Mouse (Mus musculus): ENCODE results near the gene Fkrp. TPM values are rescaled to one million over a fixed set of nuclear protein-coding genes. Genes with fewer than 3 reads are reported as not detected.

Fkrp gene
- polyA plus RNA-seq, 1 experiment: 31.0 TPM

DNA sequence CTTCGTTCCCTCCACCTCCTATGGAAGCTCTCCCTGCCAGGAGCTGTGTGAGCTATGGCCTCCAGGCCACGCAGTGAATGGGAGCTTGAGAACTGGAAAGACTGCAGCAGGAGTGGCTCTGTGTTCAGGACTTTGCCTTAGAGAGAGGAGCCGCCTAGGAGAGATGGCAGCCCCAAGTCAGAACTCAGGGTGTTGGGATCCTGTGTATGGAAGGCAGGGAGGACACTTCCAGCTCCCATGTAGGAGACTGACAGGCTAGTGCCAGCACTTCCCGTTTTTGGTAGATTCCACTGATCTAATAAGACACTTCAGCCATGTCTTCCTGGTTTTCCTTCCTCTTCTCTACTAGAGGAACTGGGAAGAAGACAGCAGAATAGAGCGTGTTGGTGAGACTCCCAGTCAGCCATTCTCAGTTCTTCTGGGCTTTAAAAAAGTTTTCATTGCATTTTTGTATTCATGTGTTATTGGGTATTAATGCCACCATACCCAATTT, 3.8 kb upstream of the Fkrp start:
- Histone ChIP-seq H3K36me3 (ENCODE audit: control insufficient read depth, insufficient read depth, low read length) (no peaks in the 10 kb centered on the region), H3K4me3 (ENCODE audit: insufficient read depth, low read depth, low read length) (no peak overlapping the region), H3K27me3 (replicated peaks; ENCODE audit: control insufficient read depth, insufficient read depth, low read length) (no peaks in the 10 kb centered on the region), H3K27ac (ENCODE audit: insufficient read depth, low read depth, low read length) (no peak overlapping the region), H3K4me1 (ENCODE audit: control insufficient read depth, insufficient read depth, low read length) (peaks cover 18% of the 10 kb centered on the region; the same call in 1 of the 2 replicates)
- TF ChIP-seq POLR2A (IDR thresholded peaks at IDR 0.05; ENCODE audit: low read depth, low read length) (no peak), CTCF (conservative IDR thresholded peaks at IDR 0.05; ENCODE audit: insufficient read depth, insufficient read length, low read depth, low read length) (no peak)
- WGBS: 49% methylated on average over 5 of the region's 5 CpGs
- DNase-seq: no peak

DNA sequence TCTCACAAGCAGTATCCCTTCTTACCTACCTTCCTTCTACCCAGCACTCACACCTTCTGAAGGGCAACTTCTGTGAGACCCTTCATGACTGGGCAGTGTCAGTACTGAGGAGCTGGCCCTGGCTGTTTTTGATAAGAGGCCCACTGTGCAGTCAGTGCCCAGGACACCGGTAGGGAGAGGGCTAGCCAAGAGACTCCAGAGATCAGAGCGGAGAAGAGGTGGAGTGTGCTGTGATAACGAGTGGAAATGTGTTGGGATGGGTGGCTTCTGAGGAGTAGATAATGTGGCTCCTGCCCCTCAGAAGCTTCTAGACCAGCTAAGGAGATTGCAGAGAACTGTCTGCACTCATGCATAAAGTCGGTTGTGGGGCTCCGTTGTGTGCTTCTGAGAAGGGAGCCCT, 3.3 kb upstream of the Fkrp start:
- DNase-seq: no peak
- Histone ChIP-seq H3K4me3 (ENCODE audit: insufficient read depth, low read depth, low read length) (no peak overlapping the region), H3K4me1 (ENCODE audit: control insufficient read depth, insufficient read depth, low read length) (peaks cover 18% of the 10 kb centered on the region; the same call in 1 of the 2 replicates), H3K27ac (ENCODE audit: insufficient read depth, low read depth, low read length) (no peak overlapping the region), H3K36me3 (ENCODE audit: control insufficient read depth, insufficient read depth, low read length) (no peaks in the 10 kb centered on the region), H3K27me3 (replicated peaks; ENCODE audit: control insufficient read depth, insufficient read depth, low read length) (no peaks in the 10 kb centered on the region)
- 67% methylated on average over 5 of the region's 5 CpGs for WGBS
- TF ChIP-seq POLR2A (IDR thresholded peaks at IDR 0.05; ENCODE audit: low read depth, low read length) (no peak), CTCF (conservative IDR thresholded peaks at IDR 0.05; ENCODE audit: insufficient read depth, insufficient read length, low read depth, low read length) (no peak)

DNA sequence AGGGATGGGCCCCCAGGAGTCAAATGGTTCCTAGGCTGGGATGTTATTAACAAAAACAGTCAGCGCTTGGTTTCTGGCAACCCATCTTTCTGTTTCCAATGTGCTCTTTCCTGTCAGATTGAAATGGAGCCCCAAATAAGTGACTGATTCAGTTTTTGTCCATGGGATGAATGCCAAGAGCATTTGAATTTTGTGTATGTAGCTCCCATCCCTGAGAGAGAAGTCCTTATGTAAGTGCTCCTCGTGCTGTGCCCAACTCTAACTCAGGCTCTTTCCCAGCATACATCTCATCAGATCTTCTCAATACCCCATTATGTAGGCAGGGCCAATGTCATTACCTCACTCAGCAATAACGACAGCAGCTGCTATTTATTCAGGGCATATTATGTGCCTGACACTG, 1.2 kb upstream of the Fkrp start:
- Histone ChIP-seq H3K27me3 (replicated peaks; ENCODE audit: control insufficient read depth, insufficient read depth, low read length) (no peaks in the 10 kb centered on the region), H3K36me3 (ENCODE audit: control insufficient read depth, insufficient read depth, low read length) (no peaks in the 10 kb centered on the region), H3K4me3 (ENCODE audit: insufficient read depth, low read depth, low read length) (peak overlapping the region; percentile 100; the same call in 1 of the 2 replicates), H3K27ac (ENCODE audit: insufficient read depth, low read depth, low read length) (no peak overlapping the region), H3K4me1 (ENCODE audit: control insufficient read depth, insufficient read depth, low read length) (peaks cover 18% of the 10 kb centered on the region; the same call in 1 of the 2 replicates)
- TF ChIP-seq POLR2A (IDR thresholded peaks at IDR 0.05; ENCODE audit: low read depth, low read length) (no peak), CTCF (conservative IDR thresholded peaks at IDR 0.05; ENCODE audit: insufficient read depth, insufficient read length, low read depth, low read length) (no peak)
- WGBS: 24% methylated on average over 3 of the region's 3 CpGs
- DNase-seq: no peak

DNA sequence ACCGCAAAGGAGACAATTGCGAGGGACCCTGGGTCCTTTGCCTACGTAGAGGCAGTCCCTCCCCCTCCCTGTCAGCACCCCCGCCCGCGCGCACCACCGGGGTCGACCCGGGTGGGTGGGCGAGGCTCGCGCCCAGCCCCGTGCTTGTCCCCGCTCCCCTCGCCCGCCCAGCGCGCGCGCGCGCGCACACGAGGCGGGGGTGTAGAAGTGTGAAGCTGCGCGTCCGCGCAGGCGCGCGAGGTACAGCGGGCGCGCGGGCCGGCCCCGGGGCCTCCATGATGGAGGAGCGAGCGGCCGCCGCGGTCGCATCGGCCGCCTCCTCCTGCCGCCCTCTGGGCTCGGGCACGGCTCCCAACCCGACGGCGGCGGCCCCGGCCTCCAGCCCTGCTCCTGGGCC, 456 bp downstream of the Fkrp start:
- Histone ChIP-seq H3K4me3 (ENCODE audit: insufficient read depth, low read depth, low read length) (peak overlapping the region; percentile 100), H3K4me1 (ENCODE audit: control insufficient read depth, insufficient read depth, low read length) (peaks cover 14% of the 10 kb centered on the region; the same call in 1 of the 2 replicates), H3K27me3 (replicated peaks; ENCODE audit: control insufficient read depth, insufficient read depth, low read length) (no peaks in the 10 kb centered on the region), H3K27ac (ENCODE audit: insufficient read depth, low read depth, low read length) (peak overlapping the region; percentile 92), H3K36me3 (ENCODE audit: control insufficient read depth, insufficient read depth, low read length) (no peaks in the 10 kb centered on the region)
- WGBS: under 1% methylated on average over 55 of the region's 55 CpGs
- peak; percentile 84 for DNase-seq
- TF ChIP-seq CTCF (conservative IDR thresholded peaks at IDR 0.05; ENCODE audit: insufficient read depth, insufficient read length, low read depth, low read length): no peak
- TF ChIP-seq POLR2A (IDR thresholded peaks at IDR 0.05; ENCODE audit: low read depth, low read length): no peak

DNA sequence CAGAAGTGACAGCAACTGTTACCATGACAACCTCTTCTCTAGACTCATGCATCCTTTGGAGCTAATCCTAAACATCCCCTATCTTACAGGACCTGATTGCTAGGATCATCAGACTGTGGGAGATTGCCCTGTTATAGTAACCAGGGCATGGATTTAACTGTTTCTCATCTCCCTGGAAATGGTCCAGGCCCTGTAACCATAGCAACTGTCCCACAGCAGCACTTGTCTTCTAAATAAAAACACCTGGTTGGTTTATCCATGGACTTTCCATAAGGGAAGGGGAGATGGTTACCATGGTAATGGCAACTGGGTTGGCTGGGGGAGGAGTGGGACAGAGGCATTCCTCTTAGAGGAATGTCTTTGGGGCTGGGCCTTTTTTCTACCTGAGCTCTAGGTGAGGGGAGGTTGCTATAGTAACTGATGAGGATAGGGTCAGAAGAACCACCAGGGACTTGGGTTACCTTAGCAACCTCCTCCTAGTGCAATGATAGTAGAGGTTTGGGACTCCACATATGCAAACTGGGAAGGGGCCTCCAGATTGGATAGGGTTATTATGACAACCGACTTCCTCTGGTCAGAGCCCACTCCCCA, 1.1 kb downstream of the Fkrp start, which contains the start of gene Strn4:
Gene Strn4, plus strand, starts transcription at position 539 of the 591 bp plus-strand sequence.
- WGBS: 0% methylated on average over 1 of the region's 1 CpGs
- no peak for DNase-seq
- TF ChIP-seq POLR2A (IDR thresholded peaks at IDR 0.05; ENCODE audit: low read depth, low read length) (no peak), CTCF (conservative IDR thresholded peaks at IDR 0.05; ENCODE audit: insufficient read depth, insufficient read length, low read depth, low read length) (no peak)

DNA sequence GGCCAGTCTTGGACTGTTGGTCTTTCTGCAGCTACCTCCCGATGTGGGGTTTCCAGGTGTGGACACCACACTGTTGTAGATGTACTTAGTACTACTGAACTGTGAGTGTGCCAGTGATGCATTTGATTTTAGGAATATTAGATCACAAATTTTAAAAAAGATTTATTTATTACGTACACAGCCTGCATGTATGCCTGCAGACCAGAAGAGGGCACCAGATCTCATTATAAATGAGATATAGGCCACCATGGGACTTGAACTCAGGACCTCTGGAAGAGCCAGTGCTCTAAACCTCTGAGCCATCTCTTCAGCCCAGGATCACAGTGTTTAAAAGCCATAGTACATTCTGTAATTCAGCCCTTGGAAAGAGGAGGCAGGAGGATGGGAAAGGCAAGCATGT, 4.0 kb downstream of the Fkrp start:
- H3K4me3 ChIP-seq (ENCODE audit: insufficient read depth, low read depth, low read length): no peak overlapping the region
- no peak overlapping the region for H3K27ac ChIP-seq (ENCODE audit: insufficient read depth, low read depth, low read length)
- no peak for DNase-seq
- no peak for TF ChIP-seq POLR2A (IDR thresholded peaks at IDR 0.05; ENCODE audit: low read depth, low read length)
- TF ChIP-seq CTCF (conservative IDR thresholded peaks at IDR 0.05; ENCODE audit: insufficient read depth, insufficient read length, low read depth, low read length): no peak; the same call in 1 of the 2 replicates
- no peaks in the 10 kb centered on the region for H3K27me3 ChIP-seq (replicated peaks; ENCODE audit: control insufficient read depth, insufficient read depth, low read length)
- no peaks in the 10 kb centered on the region for H3K36me3 ChIP-seq (ENCODE audit: control insufficient read depth, insufficient read depth, low read length)
- peaks cover 7% of the 10 kb centered on the region; the same call in 1 of the 2 replicates for H3K4me1 ChIP-seq (ENCODE audit: control insufficient read depth, insufficient read depth, low read length)
- 72% methylated on average over 2 of the region's 2 CpGs for WGBS

More for the DNA sequence above, 1.1 kb downstream of the Fkrp start, which contains the start of gene Strn4:
- peak within 1 kb of the TSS; percentile 100 for H3K4me3 ChIP-seq (ENCODE audit: insufficient read depth, low read depth, low read length)
- no peaks in the 10 kb centered on the region for H3K27me3 ChIP-seq (replicated peaks; ENCODE audit: control insufficient read depth, insufficient read depth, low read length)
- peaks cover 11% of the 10 kb centered on the region; the same call in 1 of the 2 replicates for H3K4me1 ChIP-seq (ENCODE audit: control insufficient read depth, insufficient read depth, low read length)
- peak within 1 kb of the TSS; percentile 92 for H3K27ac ChIP-seq (ENCODE audit: insufficient read depth, low read depth, low read length)
- no peaks in the 10 kb centered on the region for H3K36me3 ChIP-seq (ENCODE audit: control insufficient read depth, insufficient read depth, low read length)

DNA sequence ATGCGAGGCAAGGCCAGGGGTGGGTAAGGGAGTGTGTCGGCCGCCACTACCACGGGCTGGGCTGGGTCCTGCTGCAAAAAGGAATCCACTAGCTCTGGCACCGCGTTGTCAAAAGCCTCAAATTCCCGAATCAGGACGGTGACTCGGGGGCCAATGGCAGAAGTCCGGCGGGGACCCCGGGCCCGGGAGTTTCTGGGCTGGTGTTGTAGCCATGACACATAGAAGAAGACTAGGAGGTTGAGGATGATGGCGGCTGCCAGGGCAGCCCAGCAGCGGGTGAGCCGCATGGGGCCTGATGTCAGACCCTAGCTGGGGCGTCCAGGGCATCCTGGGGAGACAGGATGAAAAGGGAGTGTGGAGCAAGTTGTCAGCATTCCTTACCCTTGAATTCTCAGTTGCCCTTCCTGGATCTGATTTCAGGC, 4.9 kb downstream of the Fkrp start:
- 72% methylated on average over 17 of the region's 17 CpGs for WGBS
- no peak for DNase-seq
- Histone ChIP-seq H3K4me3 (ENCODE audit: insufficient read depth, low read depth, low read length) (no peak overlapping the region), H3K36me3 (ENCODE audit: control insufficient read depth, insufficient read depth, low read length) (no peaks in the 10 kb centered on the region), H3K27ac (ENCODE audit: insufficient read depth, low read depth, low read length) (no peak overlapping the region), H3K27me3 (replicated peaks; ENCODE audit: control insufficient read depth, insufficient read depth, low read length) (no peaks in the 10 kb centered on the region), H3K4me1 (ENCODE audit: control insufficient read depth, insufficient read depth, low read length) (no peaks in the 10 kb centered on the region)
- TF ChIP-seq POLR2A (IDR thresholded peaks at IDR 0.05; ENCODE audit: low read depth, low read length): no peak
- TF ChIP-seq CTCF (conservative IDR thresholded peaks at IDR 0.05; ENCODE audit: insufficient read depth, insufficient read length, low read depth, low read length): no peak
